Mouse (Mus musculus) cerebral cortex, adult 2 months (tissue): ENCODE results near the gene Adam11.

Experiments used
- WGBS: fragments of 180-500 bp; shearing (Covaris S2); methylation state at CpG from one replicate; pipeline ENCODE4 v1.1.7; 2018; 5-methylcytosine and 5-hydroxymethylcytosine counted together

The Adam11 gene

DNA sequence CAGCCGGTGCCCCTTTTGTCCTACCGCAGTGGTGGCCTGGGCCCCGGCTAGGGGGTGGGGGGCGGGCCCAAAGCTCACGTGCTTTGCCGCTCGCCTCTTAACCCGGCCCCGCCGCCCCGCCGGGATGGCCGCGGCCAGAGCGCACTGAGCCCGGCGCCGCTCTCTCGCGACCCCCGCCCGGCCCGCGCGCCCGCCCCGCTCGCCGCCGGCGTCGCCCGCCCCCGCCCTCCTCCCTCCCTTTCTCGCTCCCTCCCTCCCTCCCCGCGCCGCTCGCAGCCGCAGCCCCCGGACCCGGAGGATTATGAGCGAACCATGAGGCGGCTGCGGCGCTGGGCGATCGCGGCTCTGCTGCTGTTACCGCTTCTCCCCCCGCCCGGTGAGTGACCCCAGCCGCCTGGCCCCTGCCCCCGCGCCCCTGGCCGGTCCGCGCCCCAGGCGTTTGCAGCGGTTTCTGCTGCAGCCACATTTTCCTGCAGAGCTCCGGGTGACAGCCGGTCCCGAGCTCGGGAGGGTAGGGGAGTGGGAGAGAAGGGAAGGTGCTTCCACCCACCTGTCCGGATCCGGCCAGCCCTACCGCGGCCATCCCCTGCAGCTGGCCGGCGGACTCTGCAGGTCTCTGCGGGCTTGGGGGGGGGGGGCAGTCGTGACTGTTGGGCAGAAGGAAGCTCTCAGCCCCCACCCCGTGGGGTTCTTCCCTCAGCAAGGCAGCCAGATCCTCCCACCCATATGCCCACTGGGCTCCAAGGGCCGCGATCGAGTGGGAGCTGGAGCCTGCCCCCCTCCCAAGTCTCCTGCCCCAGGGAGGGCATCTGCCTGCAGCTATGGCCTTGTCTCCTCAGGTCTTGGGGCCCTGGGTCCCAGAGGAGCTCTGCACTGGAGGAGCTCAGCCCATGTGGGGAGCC, at the start of gene Adam11:
Adam11 (plus strand) TSS at position 131 of the 902 bp plus-strand sequence.
- WGBS = 1% methylated on average over 64 of the region's 76 CpGs

DNA sequence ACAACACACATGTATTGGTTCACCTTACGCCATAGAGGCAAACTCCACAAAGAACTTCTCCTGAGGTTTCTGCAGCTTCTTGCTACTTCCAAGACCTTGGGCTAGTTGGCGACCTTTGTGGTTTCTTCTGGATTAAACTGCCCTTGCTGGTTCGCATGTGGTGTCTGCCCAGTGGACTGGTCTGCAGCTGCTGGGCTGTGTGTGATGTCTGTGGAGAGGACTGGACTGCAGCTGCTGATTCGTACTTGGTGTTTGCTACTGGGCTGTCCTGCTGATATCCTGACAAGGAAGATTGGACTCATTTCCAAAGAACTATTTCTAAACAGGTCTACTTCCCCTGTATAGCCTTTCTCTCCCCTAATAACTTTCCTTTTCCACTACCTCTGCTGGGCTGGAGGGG, 48.8 kb upstream of the Adam11 start:
- 92% methylated on average over 4 of the region's 4 CpGs for whole genome bisulfite sequencing

DNA sequence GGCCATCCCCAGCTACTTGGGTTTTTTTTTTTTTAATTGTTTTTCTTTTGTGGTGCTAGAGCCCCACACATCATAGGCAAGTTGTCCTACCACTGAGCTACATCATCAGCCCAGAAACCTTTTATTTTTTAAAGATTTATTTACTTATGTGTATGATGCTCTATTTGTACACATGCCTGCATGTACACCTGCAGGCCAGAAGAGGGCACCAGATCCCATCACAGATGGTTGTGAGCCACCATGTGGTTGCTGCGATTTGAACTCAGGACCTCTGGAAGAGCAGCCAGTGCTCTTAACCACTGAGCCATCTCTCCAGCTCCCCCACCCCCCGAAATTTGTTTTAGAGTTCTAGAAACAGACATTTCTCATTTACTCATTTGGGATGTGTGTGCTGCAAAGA, 46.7 kb upstream of the Adam11 start:
- WGBS = 84% methylated on average over 2 of the region's 2 CpGs

DNA sequence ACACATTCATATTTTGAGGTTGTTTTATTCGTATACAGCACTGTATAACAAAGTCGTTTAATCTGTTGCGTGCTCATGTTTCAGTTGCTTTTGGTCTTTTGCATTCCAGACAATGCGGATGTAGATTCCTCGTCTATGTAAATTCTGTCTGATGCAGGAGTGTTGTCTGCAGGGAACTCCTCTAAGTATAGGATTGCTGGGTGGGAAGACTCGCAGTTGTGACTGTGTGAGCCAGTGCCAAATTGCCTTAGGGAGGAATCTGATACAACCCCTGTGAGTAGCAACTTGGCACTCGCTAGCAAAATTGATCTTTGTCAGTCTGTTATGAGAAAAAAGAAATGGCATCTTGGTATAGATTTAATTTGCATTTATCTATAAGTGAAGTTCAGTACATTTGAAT, 45.1 kb upstream of the Adam11 start:
- 46% methylated on average over 7 of the region's 7 CpGs for whole genome bisulfite sequencing

DNA sequence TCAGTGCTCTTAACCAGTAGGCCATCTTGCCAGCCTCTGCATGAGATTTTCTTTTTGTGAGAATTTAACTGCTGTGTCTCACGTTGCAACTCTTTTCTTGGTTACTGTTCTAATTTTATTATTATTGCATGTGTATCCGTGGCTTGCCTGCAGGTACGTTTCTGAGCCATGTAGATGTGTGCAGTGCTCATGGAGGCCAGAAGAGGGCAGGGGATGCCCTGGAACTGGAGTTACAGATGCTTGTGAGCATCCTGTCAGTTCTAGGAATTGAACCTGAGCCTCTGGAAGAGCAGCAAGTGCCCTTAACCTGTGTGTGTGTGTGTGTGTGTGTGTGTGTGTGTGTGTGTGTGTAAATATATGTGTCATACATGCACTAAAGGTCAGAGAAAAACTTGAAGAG, 35.7 kb upstream of the Adam11 start:
- whole genome bisulfite sequencing = 34% methylated on average over 3 of the region's 3 CpGs

DNA sequence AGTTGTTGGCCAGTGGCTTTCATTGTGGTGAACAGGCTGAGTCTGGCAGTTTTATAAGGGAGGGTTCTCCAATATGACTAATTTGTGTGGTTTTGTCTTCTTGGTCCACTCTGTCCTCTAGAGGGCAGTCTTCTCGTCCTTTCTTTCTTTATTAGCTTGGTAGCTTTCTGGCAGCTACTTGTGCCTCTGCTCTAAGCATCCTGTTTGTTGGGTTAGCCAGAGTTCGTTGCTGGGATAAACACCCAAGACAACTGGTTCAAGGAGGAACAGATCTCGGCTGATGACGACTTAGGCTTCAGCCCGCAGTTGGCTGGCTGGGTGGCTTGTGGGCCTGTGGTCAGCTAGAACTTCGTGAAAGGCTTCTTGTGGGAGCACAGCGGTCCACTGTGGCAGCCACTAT, 32.6 kb upstream of the Adam11 start:
- WGBS = 40% methylated on average over 7 of the region's 7 CpGs

DNA sequence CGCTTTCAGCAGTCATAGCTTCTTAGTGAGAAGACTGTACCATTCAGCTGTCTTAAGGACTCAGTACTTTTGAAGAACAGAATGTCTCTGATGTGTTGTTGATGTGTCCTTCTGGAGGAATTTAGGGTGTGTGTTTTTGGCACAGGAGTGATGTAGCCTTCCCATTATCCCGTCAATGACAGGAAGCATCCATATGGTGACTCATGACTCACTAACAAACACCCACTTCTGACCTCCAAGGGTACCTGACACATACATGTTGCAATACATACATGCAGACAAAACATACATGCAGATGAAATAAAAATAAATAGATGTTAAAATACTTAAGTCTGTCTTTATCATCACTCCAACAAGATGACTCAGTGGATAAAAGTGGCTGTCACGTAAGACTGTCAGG, 31.4 kb upstream of the Adam11 start:
- WGBS = 74% methylated on average over 3 of the region's 3 CpGs

DNA sequence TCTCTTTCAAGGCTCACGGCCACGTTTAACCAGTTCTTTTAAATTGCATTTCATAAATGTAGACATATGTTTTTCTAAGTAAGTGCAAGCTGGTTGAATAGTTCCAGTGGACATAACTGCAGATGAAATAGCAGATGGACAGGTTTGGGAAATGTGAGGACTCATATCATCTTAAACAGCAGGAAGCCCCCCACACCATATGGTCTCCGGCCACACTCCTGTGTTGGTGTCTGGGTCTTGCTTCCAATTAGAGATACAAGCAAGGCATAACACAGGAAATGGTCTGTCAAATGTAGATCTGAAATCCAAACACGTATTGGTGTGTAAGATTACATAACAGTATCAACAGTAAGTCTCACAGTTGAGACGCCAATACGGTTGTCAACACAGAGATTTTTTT, 29.9 kb upstream of the Adam11 start:
- 71% methylated on average over 6 of the region's 6 CpGs for WGBS

DNA sequence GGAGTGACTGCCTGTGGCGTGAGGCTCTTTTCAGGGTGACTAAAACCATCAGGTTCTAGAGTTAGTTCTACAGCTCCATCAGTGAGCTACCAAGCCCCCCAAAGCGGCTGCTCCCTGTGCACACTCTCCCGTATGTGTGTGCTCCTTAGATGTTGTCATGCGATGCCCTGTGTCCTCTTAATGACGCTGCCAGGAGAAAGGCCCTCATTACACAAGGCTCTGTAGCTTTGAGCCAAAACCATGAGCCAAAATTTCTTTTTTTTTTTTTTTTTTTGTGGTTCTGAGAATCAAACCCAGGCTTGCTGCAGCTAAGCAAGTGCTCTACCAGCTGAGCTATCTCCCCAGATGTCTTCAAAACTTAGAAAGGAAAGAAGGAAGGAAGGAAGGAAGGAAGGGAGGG, 28.1 kb upstream of the Adam11 start:
- WGBS = 74% methylated on average over 5 of the region's 5 CpGs

DNA sequence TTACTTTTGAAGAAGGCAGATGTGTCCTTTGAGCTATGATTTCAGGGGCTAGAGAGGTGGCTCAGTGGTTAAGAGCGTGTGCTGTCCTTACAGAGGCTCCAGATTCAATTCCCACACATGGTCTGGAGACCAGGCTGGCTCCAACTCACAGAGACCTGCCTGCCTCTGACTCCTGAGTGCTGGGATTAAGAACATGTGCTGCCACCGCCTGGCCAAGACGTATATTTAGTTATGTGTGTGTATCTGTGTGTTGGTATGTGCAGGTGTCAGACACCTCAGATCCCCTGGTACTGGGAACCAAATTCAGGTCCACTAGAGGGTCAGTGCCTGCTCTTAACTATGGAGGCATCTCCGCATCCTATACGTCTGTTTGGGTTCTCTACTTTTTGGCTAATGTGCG, 26.3 kb upstream of the Adam11 start:
- WGBS = 91% methylated on average over 6 of the region's 6 CpGs

DNA sequence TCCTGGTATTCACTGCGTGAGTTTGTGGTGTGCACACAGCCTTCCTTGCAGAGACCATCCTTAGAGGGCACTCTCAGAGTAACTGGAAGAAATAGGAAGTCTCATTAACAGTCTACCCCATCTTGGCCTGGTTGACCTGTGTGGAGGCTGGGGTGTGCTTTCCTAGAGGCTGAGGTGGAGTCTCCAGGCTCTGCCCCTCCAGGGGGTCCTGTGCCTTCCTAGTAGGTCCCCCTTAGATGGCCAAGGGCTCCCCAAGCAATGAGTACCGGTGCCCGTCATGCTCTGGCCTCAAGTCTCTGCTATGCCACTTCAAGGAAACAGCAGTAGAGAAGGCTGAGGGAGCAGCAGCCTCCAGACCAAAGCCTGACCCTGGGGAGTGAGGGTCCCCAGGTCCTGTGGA, 23.2 kb upstream of the Adam11 start:
- 90% methylated on average over 3 of the region's 3 CpGs for WGBS

DNA sequence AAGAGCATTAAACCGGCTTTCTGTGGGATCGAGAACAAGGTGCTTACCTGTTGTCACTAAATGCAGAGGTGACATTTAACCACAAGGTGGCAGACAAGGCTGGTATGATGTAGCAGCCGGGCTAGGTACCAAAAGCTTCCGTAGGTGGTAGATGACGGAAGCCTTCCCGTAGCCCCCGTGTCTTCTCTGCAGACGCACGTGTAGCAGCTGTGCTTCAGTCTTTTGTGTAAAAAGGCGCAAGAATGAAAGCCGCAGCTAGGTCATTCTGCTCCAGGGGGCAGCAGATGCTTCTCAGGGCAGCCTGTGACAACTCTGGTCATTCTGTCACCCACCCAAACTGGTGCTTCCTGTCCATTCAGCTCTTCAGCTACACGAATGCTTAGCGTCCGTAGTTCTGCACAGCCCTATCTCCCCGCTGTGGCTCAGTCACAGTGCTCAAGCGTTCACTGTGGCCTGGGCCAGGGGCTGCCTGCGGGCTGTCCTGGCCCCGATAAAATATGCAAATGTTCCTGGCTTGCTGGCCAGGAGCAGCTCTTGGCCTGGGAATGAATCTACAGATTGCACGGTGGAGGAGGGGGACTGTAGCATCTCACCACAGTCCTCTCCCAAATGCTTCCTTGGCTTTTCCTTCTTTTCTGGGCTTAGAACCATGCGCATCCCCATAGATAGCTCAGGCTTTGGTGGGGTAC, 21.8 kb upstream of the Adam11 start:
- 7% methylated on average over 20 of the region's 20 CpGs for WGBS

DNA sequence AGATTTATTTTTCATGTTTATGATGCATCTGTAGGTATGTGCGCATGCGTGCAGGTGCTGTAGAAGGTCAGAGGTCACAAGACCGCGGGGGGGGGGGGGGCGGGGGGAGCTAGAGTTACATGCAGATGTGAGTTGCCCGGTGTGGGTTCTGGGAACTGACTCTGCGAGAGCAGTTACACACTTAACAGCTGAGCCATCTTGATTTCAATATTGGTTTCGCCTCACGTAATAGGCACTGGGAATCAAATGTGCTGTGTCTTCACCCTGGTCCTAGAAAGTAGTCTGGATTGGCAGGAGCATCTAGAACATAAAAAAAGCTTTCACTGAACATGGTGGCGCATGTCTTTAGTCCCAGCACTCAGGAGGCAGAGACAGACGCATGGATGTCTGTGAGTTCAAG, 20.6 kb upstream of the Adam11 start:
- 71% methylated on average over 11 of the region's 11 CpGs for WGBS

DNA sequence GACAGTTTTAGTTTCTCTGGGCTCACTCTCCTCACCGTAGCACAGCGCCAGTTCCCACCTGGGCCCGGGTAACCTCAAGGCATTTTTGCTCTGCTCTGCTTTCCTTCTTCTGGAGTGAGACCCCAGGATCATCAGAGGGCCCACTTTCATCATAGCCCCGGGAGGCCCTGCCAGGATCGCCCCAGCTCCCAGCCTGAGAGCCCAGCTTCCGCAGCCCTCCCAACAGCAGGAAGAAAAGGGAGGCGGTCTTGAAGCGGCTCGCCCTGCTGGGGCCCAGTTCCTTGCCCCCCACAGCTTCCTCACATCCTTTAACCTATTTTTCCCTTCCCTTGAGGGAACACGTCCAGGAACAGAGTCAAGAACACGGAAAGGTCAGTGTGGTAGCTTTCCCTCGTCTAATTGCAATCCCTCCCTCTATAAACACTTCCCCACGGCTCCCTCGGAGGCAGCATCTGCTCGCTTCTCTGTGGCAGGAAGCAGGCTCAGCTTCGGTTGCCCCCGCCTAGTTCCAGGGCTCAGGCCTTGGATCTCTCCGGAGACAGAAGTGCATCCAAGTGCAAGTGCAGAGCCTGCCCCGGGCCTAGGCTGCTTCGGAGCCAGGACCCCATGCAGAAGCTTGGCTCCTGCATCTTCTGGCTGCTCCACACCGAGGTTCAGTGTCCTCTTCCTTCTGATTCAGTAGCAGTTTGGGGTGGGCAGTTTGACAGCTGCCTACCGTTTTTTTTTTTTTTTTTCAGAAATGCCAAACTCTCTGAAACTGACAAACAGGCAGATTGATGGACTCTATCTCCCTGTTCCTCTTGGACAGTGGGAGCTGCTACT, 19.9 kb upstream of the Adam11 start:
- WGBS = 30% methylated on average over 22 of the region's 22 CpGs

DNA sequence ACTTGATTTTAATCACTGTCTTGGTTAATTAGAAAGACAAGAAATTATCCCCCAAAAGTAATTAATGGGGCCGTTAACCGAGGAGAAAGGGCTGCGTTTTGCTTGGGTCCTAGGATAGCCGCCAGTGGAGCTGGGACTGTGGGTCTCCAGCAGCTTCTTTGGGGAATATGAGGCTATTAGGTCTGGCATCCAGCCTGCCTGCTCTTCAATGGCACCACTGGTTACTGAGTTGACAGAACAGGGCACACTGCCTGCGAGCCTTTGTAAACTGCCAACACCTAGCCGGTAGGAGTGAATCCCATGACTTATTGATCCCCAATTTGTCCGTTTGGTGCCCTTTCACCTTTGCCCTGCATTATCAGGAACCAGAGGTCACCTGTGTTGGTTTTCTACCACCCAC, 19.2 kb upstream of the Adam11 start:
- 65% methylated on average over 7 of the region's 7 CpGs for WGBS

DNA sequence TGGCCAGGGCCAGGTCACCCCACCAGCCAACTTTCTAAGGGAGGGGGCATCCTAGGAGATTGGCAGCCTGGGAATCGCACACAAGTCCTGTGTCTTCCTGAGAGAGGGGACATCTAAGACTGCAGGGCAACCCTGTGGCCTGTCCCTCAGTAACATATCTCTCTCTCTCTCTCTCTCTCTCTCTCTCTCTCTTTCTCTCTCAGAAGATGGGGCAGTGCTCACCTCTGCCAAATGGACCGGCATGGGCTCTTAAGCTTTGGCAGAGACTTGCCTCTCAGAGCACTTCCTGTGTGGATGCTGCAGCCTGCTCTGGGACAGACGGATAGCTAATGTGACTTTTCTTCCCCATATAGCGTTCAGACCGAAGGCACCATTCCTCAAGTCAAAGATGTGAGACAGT, 18.4 kb upstream of the Adam11 start:
- 89% methylated on average over 5 of the region's 5 CpGs for WGBS

DNA sequence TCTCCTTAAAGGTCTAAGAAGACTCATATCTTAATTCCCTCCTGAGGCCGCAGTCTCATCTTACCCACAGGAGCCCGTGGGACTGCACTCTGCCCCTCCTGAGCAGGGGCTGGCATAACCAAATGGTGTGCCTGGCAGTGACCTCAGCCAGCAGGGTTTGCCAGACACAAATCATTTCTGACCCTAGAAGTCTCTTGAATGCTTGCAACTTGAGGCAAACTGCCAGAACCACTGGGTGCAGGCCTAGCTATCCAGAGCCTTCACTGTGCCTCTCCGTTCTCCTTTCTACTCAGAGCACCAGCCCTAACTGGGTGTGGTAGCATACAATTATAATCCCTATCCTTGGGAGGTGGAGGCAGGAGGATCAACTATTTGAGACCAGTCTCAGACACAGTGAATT, 16.5 kb upstream of the Adam11 start:
- WGBS = 94% methylated on average over 3 of the region's 3 CpGs

DNA sequence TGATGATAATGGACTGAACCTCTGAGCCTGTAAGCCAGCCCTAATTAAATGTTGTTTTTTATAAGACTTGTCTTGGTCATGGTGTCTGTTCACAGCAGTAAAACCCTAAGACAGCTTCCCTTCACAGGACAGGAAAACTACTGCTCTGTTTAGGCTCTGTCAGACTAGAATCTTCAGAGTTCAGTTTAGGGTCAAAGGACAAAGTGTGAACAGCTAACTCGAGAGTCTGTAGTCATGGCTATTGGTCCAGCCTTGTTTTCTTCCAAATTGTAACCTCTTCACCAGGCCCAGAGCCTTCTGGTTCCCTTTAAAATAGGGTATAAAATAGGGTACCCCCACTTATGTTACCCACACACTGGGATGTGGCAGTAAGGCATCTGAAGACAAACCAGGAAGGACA, 13.4 kb upstream of the Adam11 start:
- 67% methylated on average over 1 of the region's 1 CpGs for WGBS

DNA sequence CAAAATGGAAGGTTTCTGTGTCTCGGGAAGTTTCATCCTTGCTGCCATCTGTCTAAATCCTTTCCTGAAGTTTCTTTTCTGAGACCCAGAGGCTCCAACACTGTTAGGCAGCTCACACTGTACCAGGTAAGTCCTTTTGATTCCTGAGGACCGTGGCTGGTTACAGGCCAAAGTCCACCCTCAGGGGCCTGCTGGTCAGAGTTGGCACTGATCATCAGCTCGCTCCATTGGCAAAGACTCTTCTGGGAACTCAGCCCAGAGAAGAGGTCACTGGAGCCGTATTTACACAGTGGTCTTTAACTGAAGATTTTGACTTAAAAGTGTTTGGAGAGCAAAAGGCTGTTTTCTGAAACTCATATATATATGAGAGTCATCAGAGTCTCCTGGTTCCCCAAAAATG, 12.9 kb upstream of the Adam11 start:
- WGBS = 69% methylated on average over 4 of the region's 4 CpGs

DNA sequence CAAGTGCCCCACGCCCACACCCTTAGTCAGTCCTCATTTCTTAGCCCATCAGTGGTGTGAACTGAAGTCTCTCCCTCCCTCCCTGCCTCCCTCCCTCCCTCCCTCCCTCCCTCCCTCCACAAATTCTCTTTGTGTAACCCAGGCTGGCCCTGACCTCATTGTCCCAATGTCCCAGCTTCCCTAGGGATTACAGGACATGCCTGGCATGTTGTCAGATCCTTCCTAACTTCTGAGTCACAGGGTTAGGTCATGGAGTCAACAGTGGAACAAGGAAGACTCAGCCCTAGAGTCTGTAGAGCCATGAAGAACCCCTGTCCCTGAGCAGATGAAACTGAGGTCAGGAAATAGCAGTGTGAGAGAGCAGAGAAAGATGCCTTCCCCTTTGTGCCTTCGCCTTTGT, 11.5 kb upstream of the Adam11 start:
- 79% methylated on average over 2 of the region's 2 CpGs for WGBS

DNA sequence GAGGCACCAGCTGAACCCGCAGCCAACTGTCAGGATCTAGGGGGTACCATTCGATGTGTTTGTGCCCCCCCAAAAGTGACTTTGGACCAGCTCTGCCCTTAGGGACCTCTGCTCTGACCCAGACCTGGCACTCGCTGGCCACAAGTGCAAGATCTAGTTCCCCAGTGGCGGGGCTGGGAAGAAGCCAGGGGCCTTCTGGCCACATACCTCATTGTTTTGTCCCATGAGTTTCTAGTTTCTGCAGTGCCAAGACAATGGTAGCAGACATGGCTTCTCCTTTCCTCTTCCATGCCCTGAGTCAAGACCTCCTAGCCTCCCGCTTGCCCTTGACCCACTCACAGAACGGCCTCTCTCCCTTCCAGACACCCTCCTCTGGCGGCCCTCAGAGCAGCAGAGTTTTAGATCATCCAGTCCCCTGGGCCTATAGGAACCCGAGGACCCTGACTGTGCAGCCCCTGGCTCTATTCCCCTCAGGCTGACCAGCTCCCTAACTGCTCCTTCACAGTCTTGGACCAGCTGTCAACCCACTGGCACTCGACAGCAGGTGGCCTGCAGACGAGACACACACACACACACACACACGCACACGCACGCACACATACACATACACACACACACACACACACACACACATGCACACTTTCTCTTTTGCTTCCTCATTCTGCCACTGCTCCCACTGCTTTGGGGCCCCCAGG, 8.2 kb upstream of the Adam11 start:
- WGBS = 79% methylated on average over 13 of the region's 13 CpGs
